Mouse (Mus musculus): Measurements from ENCODE around the gene Psme2. TPM values are rescaled to one million over a fixed set of nuclear protein-coding genes. Genes with fewer than 3 reads are reported as not detected.

Gene Psme2
- polyA plus RNA-seq, 1 experiment, result 46.9 TPM

DNA sequence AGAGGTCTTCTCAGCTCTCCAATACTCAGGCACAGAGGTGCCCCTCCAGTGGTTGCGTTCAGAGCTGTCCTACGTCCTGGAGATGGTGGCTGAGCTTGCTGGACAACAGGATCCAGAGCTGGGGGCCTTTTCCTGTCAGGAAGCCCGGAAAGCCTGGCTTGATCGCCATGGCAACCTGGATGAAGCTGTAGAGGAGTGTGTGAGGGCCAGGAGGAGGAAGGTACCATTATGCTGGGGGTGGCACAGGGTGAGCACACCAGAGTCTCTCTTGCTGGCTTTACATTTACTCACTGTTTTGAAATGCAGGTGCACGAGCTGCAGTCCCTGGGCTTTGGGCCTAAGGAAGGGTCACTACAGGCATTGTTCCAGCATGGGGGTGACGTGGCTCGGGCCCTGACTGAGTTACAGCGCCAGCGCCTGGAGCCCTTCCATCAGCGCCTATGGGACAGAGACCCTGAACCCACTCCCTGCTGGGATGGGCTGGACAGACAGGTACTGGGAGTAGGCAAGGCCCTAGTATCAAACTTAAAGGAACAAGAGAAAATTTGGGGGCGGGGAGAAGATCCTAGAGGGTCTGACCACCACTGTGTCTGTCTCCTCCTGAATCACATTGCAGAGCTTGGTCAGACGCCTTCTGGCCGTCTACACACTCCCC lies 5.2 kb upstream of the Psme2 start:
- DNase-seq (ENCODE audit: extremely low spot score in 1 of 2, low spot score in 1 of 2), result no peak

- DNase-seq (ENCODE audit: extremely low spot score in 1 of 2, low spot score in 1 of 2), result no peak
These were observed 1.3 kb upstream of the Psme2 start for GRCm38 (mm10) chr14:55592226-55592625.

DNA sequence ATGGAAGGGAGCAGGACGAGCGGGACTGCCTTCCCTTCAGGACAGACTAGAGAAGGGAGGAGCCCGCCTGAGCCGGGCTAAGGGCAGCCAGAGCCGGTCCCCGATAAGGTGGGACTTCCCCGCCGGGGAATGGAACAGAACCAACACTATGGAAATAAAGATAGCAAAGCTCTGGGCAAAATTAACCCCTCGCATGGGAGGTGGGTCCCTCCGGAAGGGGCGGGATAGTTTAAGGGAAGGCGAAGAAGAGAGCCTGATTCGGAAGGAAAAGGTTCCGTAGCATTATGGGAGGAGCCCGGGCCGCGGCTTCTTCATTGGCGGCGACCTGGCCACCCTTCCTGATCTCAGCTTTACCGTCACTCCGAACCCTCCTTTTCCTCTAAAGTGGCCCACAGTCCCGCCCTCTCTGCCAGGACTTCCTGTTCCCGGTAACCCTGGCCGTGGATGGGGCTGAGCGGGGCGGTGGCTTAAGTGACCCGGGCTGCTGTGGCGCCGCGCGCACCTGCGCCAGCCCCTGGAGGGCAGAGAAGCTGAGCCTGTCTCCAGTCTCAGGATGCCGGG lies 498 bp upstream of the Psme2 start, which contains the start of gene Rnf31:
Gene Rnf31, plus strand, starts transcription at position 378 of the 561 bp plus-strand sequence.
- peak; percentile 94 to 96 for DNase-seq (ENCODE audit: extremely low spot score in 1 of 2, low spot score in 1 of 2)

DNA sequence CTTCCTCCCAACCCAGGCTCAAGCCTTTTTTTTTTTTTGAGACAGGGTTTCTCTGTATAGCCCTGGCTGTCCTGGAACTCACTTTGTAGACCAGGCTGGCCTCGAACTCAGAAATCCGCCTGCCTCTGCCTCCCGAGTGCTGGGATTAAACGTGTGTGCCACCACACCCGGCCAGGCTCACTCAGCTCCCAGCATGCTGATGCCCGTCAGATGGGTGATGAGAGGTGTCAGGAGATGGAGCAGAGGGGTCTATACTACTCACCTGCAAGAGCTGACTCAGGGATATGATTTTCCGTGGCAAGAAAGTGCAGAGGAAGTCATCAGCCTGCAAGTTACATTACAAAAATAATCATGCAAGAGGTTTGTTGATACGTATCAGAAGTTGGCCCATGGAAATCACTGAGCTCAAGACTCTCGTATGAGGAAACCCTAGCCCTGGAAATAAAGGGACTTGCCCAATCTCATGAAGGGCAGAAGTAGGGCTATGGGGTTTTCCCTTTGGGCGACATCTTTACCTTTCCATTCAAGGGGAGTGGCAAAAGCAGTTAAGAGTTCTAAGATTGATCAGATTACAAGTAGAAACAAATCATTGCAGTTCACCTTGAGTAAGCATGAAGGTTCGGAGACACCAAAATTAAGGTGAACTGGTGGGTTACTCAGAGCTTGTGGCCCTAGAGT lies 1.0 kb downstream of the Psme2 start:
- DNase-seq (ENCODE audit: extremely low spot score in 1 of 2, low spot score in 1 of 2), result no peak

DNA sequence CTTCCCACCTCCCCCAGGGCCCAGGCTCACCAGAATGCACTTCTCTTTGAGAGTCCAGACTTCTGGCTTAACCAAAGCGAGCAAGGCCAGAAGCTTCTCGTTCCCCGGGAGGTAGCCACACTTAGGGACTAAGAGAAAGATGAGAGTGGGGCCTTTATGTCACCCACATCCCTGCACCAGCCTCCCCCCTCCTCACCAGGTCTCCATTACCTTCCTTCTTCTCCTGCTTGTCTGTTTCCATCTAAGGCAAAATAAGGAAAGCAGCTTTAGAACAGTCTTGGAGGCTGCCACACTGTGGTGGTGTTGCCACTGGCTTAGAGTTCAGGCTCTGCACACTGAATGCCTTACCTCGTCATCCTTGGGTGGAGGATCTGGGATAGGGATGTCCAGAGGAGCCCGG lies 1.6 kb downstream of the Psme2 start:
- no peak for DNase-seq (ENCODE audit: extremely low spot score in 1 of 2, low spot score in 1 of 2)

DNA sequence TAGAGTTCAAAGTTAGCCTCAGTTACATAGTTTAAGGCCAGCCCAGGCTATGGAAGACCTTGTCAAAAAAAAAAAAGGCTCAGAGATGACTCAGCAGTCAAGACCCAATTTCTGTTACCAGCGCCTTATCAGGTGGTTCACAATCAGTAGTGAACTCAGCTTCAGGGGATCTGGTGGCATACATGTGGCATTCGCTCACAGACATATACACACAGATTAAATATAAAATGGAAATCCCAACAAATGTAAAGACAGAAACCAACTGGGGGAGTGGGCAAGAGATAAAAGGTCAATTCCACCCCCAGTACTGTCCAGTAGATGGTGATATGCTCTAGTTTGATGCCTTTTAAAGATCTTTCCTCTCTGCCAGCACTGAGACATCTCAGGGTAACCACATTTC lies 4.8 kb downstream of the Psme2 start:
- no peak for DNase-seq (ENCODE audit: extremely low spot score in 1 of 2, low spot score in 1 of 2)

DNA sequence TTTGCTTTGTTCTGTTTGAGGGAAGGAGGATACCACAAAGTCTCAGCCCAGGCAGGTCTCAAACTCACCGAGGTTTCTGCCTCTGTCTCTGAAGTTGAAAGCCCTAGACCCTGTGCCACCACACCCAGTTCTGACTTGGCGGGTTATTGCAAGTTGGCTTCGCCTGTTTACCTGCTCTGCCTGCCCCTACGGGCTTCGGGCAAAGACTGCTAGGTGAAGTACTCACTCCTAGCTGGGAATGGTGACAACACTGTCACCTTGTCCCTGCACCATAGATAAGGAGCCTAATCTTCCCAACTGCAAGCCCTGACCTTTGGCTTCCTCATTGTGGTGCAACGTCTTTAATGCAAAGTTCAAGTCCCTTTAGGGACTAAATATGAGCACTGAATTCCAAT lies 5.3 kb downstream of the Psme2 start:
- no peak for DNase-seq (ENCODE audit: extremely low spot score in 1 of 2, low spot score in 1 of 2)

- DNase-seq (ENCODE audit: extremely low spot score in 1 of 2, low spot score in 1 of 2), result peak in 1 of 2 experiments; percentile 71
These were observed 6.0 kb downstream of the Psme2 start, which contains the start of gene Emc9 for GRCm38 (mm10) chr14:55584702-55585565. Gene Emc9 (minus strand): TSS chr14:55585302.

DNA sequence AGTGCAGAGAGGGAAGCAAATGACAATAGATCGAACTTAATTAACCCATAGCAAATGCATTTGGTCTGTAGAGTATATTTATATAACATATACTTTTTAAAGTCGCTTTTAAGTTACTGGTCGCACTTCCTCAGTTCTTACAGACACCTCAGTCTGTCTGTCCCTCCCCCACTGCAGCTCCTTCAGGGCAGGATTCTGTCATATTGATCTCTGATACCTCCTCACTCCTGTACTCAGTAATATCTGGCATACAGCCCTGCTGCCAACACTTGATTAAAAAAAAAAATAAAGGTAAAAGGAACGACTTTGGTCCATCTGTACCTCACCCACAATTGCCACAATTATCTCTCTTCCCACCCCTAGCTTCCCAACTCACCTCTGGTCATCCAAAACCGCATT lies 6.6 kb downstream of the Psme2 start:
- no peak for DNase-seq (ENCODE audit: extremely low spot score in 1 of 2, low spot score in 1 of 2)

DNA sequence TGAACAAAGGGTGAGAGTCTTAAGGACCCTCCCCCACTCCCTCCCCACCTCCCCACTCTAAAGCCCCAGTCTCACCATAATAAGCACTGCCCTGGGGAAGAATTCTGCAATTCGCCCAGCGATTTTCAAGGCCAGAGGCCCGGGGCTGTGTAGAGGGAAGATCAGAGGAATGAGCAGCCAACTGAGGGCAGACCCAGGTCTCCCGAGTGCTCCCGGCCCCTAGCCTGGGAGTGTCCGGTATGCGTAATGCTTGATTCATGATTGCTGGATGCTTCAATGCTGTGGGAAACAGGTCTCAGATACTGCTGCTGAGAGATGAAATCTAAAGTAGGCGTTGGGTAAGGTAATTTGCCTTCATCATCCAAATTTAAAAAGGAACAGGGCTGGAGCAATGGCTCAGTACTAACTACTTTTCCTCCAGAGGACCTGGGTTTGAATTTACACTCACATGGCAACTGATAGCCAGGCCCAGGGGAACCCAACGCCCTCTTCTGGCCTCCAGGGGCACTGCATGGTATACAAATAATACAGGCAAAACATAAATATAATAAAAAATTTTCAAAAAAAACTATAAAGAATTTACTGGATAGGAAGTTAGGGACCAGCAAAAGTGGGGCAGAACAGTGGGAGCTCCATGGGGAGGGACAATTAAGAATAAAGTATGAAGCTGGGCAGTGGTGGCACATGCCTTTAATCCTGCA lies 8.8 kb downstream of the Psme2 start:
- no peak for DNase-seq (ENCODE audit: extremely low spot score in 1 of 2, low spot score in 1 of 2)

- no peak for DNase-seq (ENCODE audit: extremely low spot score in 1 of 2, low spot score in 1 of 2)
These were observed 10.2 kb downstream of the Psme2 start for GRCm38 (mm10) chr14:55580731-55581130.

- DNase-seq (ENCODE audit: extremely low spot score in 1 of 2, low spot score in 1 of 2), result no peak
These were observed 11.1 kb downstream of the Psme2 start for GRCm38 (mm10) chr14:55579511-55580496.

DNA sequence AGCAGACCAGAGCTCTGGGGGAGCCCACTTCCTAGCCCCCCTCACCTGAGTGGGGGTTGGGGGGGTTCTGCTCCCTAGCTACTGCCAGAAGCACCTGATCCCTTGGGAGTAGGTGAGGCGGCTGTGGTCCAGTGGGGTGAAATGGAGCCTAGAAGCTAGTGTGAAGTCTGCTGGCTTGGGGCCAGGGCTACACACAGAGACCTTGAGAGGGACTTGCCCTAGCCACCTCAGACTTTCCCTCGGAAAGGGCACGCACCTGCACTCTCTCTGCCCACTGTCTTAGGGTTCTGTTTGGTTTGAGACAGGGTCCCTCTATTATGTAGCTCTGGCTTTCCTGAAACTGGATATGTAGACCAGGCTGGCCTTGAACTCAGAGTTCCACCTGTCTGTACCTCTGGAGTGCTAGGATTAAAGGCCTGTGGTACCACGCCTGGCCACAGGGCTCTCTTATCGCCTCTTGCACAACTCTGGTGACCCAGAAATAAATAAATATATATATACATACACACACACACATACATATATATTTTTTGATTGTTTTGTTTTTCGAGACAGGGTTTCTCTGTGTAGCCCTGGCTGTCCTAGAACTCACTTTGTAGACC lies 12.1 kb downstream of the Psme2 start:
- DNase-seq (ENCODE audit: extremely low spot score in 1 of 2, low spot score in 1 of 2), result no peak

DNA sequence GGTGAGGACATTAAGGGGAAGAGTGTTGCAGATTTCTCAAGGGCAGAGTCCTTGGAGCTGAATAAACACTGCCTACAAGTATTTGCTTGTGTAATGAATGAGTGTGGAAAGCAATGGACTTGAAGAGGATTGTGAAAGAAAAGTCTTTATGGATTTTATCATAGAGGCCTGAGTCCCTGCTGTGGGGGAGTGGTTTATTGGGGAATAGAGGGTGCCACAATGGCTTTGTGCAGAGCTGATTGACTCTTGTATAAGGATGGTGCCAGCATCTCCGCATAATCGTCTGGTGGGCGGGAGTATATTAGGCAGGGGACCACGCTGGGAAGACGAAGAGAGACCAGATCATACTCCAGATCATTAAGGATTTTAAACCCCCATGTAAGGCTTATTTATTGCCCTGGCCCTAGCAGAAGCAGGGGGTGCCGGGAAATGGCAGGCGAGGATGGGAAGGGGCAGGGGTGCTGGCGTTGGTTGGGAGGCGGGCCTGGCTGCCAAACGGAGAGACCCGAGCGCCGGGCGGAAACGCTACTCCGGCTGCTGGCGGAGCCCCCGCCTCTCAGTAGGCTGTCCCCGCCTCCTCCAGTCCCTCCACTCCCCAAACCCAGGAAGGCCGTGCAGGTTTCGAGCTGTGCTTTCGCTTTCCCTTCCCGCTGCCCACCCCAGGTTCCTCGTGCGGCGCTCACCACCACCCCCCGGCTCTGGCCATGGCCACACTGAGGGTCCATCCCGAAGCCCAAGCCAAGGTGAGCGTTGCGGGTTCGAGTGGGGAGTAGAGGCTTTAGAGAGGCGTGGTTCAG lies 12.8 kb downstream of the Psme2 start, which contains the start of gene Psme1:
Gene Psme1, plus strand, starts transcription at position 253 of the 797 bp plus-strand sequence.
- peak in 1 of 2 experiments; percentile 66 for DNase-seq (ENCODE audit: extremely low spot score in 1 of 2, low spot score in 1 of 2)

DNA sequence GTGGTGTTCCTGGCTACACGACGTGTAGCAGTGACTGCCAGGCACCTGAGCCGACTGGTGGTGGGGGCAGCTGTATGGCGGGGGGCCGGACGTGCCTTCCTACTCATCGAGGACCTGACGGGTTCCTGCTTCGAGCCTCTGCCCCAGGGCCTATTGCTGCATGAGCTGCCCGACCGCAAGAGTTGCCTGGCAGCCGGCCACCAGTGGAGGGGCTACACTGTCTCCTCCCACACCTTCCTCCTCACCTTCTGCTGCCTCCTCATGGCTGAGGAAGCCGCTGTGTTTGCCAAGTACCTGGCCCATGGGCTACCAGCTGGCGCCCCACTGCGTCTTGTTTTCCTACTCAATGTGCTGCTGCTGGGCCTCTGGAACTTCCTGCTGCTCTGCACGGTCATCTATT lies 14.5 kb downstream of the Psme2 start:
- peak in 1 of 2 experiments; percentile 37 for DNase-seq (ENCODE audit: extremely low spot score in 1 of 2, low spot score in 1 of 2)

- no peak for DNase-seq (ENCODE audit: extremely low spot score in 1 of 2, low spot score in 1 of 2)
These were observed 15.2 kb downstream of the Psme2 start for GRCm38 (mm10) chr14:55575711-55576110.

- DNase-seq (ENCODE audit: extremely low spot score in 1 of 2, low spot score in 1 of 2), result no peak
These were observed 15.6 kb downstream of the Psme2 start, which contains the start of gene Fitm1 for GRCm38 (mm10) chr14:55575302-55575701. Gene Fitm1 (plus strand): TSS chr14:55575617.

DNA sequence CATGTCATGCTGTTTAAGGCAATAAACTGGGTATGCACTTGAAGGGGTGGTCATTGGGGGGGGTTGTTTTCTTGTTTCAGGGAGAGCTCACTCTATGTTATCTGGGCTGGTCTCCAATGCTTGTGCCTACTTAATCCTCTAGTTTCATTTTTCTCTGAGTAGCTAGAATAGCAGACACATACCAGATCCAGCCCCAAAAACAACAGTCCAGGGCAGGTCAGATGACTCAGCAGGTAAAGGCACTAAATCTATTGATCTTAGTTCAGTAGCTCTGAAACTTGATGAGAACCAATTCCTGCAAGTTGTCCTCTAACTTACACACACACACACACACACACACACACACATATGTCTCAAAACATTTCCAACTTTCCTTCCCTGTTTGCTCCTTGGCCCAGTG lies 19.2 kb downstream of the Psme2 start:
- DNase-seq (ENCODE audit: extremely low spot score in 1 of 2, low spot score in 1 of 2), result no peak

Measured in frontal cortex, adult 2 months (tissue).